Mouse (Mus musculus): ENCODE measurements around the gene Klhl31. TPM values are rescaled to one million over a fixed set of nuclear protein-coding genes. Genes with fewer than 3 reads are reported as not detected.

Gene Klhl31
- 0.10 TPM for polyA plus RNA-seq (2014; fragmentation: Illumina TruSeq; extraction: RNeasy Lipid Tissue Mini Kit (QIAGEN cat#74804); ENCODE audit: insufficient read depth, low read depth, low replicate concordance)

GRCm38 (mm10) chr9:77636450-77636951 is at the start of gene Klhl31:
Gene Klhl31, plus strand, starts transcription at chr9:77636500.

Other genes starting within 250 kb of the Klhl31 start
- 14.0 TPM for gene Lrrc1, start 91.6 kb upstream of the Klhl31 start, polyA plus RNA-seq (2014; fragmentation: Illumina TruSeq; extraction: RNeasy Lipid Tissue Mini Kit (QIAGEN cat#74804); ENCODE audit: insufficient read depth, low read depth, low replicate concordance)
- gene Gclc, start 118.0 kb downstream of the Klhl31 start, polyA plus RNA-seq (2014; fragmentation: Illumina TruSeq; extraction: RNeasy Lipid Tissue Mini Kit (QIAGEN cat#74804); ENCODE audit: insufficient read depth, low read depth, low replicate concordance) = 37.6 TPM

Data from lung, adult 10 weeks (tissue).